Mouse (Mus musculus) small intestine, adult 2 months (tissue): ENCODE data around the gene Kpna6. TPM values are rescaled to one million over a fixed set of nuclear protein-coding genes. Genes with fewer than 3 reads are reported as not detected.

ENCODE experiments used
- H3K27ac ChIP-seq: fragments of 200-500 bp; 2 replicates; pipeline ENCODE4 v1.5.1; 2012; ENCODE audit warnings: low read depth, low read length, control low read depth, inconsistent platforms; ENCODE audit not compliant: insufficient read depth
- H3K27me3 ChIP-seq: fragments of 200-500 bp; 2 replicates; pipeline ENCODE4 v1.6.1; 2012; ENCODE audit warnings: mild to moderate bottlenecking, moderate library complexity, low read length, inconsistent platforms; ENCODE audit not compliant: control insufficient read depth, insufficient read depth
- H3K36me3 ChIP-seq: fragments of 200-500 bp; 2 replicates; pipeline ENCODE4 v1.6.1; 2012; ENCODE audit warnings: mild to moderate bottlenecking, low read length, control low read depth, inconsistent platforms; ENCODE audit not compliant: control insufficient read depth, insufficient read depth
- H3K4me1 ChIP-seq: fragments of 200-500 bp; 2 replicates; pipeline ENCODE4 v1.6.1; 2012; ENCODE audit warnings: low read length, inconsistent platforms, mixed read lengths; ENCODE audit not compliant: control insufficient read depth, insufficient read depth, insufficient read length
- H3K4me3 ChIP-seq: fragments of 200-500 bp; 2 replicates; pipeline ENCODE4 v1.5.1; 2012; ENCODE audit warnings: low read depth, mild to moderate bottlenecking, control low read depth, inconsistent platforms, low read length, moderate library complexity
- CTCF ChIP-seq: fragments of 200-500 bp; IDR thresholded peaks from 2 replicates; pipeline ENCODE4 v1.5.1; 2012; ENCODE audit warnings: low read depth, mild to moderate bottlenecking, control low read depth, inconsistent platforms, low read length, moderate library complexity, mixed read lengths; ENCODE audit not compliant: insufficient replicate concordance, insufficient read length; ENCODE audit errors: extremely low read depth
- POLR2A ChIP-seq: fragments of 200-500 bp; IDR thresholded peaks from 2 replicates; pipeline ENCODE4 v1.6.1; 2012; ENCODE audit warnings: low read depth, mild to moderate bottlenecking, control low read depth, inconsistent platforms, low read length, moderate library complexity
- WGBS: fragments of 180-500 bp; shearing (Covaris S2); methylation state at CpG from one replicate; pipeline ENCODE4 v1.1.7; 2018; 5-methylcytosine and 5-hydroxymethylcytosine counted together
- polyA plus RNA-seq: library from polyadenylated mRNA; depleted of rRNA; stranded (reverse); fragments of >200 nt; gene quantifications from 2 replicates; pipeline ENCODE4 v1.2.3, GENCODE M21; 2012; rRNA removed

Kpna6 gene
- polyA plus RNA-seq, 1 experiment: 10.9 TPM

DNA sequence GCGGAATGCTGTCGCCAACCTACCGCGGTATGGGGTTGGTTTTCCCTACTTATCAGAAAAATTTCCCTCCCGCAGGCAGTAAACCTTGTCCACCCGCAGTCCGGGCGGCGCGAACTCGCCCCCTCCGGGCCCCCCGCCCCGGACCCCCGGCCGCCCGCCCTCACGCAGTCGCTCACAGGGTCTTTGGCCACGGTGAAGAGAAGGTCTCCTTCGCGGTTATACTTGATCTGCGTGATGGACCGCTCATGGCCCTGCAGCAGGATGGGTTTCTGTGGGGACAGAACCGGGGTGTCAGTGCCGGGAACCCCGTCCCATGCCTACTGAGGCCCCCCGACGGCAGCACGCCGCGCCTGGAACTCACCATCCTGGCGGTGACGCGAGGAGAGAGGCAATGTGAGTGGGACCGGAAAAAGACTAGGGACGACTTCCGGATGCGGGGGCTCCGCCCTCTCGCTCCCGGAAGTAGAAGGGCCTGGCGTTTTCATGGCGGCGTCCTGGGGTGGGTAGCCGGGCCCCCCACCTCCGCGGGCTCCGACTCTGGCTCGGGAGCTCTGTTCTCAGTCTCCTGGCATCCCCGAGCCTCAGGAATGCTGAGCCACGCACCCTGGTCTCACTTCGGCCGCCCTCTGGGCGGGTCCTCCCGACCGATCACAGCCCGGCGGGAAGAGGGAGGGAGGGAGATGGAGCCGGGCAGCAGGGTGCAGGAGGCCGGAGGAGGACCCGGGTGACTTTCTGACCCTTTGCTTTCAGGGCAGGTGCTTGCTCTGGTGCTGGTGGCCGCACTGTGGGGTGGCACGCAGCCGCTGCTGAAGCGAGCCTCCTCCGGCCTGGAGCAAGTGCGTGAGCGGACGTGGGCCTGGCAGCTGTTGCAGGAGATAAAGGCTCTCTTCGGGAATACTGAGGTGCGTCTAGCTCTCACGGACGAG lies 72.1 kb downstream of the Kpna6 start, which contains the start of the genes Eif3i and Tmem234:
TSS of gene Eif3i (minus strand) at position 416 of the 926 bp plus-strand sequence.
TSS of gene Tmem234 (plus strand) at position 436 of the 926 bp plus-strand sequence.
- 0 out of 2 replicates have a peak within 1 kb of the TSS, but pooled peaks have one; percentile 8 for H3K27ac ChIP-seq
- H3K27me3 ChIP-seq: no peaks in the 10 kb centered on the region
- peak within 1 kb of the TSS; percentile 81 for H3K4me3 ChIP-seq
- H3K4me1 ChIP-seq: no peaks in the 10 kb centered on the region; the same call in 1 of the 2 replicates
- TF ChIP-seq CTCF: 0 out of 2 replicates have a peak, but pooled peaks have one; percentile 10
- TF ChIP-seq POLR2A: peak; percentile 64
- H3K36me3 ChIP-seq: peaks cover 28% of the 10 kb centered on the region
- under 1% methylated on average over 74 of the region's 74 CpGs for WGBS

Other genes with a start within 250 kb of the Kpna6 start
- 0.05 TPM in 1 of 2 replicates, not detected in the other for gene Zbtb8b, start 231.9 kb downstream of the Kpna6 start, polyA plus RNA-seq
- gene Bsdc1, start 211.2 kb downstream of the Kpna6 start, polyA plus RNA-seq: 13.9 and 24.5 TPM in 2 replicates
- gene Tssk3, start 181.7 kb downstream of the Kpna6 start, polyA plus RNA-seq: not detected in 2 replicates
- gene Fam229a, start 181.6 kb downstream of the Kpna6 start, polyA plus RNA-seq: not detected in 2 replicates
- gene Marcksl1, start 159.2 kb downstream of the Kpna6 start, polyA plus RNA-seq: 7.7 and 37.3 TPM in 2 replicates
- gene Hdac1, start 130.1 kb downstream of the Kpna6 start, polyA plus RNA-seq: 13.7 and 31.1 TPM in 2 replicates
- 8.3 and 15.0 TPM in 2 replicates for gene Lck, start 99.1 kb downstream of the Kpna6 start, polyA plus RNA-seq
- 0.65 and 1.3 TPM in 2 replicates for gene Fam167b, start 94.2 kb downstream of the Kpna6 start, polyA plus RNA-seq
- 171 and 202 TPM in 2 replicates for gene Eif3i, start 72.1 kb downstream of the Kpna6 start, polyA plus RNA-seq
- 77.1 and 132 TPM in 2 replicates for gene Tmem234, start 72.1 kb downstream of the Kpna6 start, polyA plus RNA-seq
- 0.15 and 1.6 TPM in 2 replicates for gene Dcdc2b, start 58.5 kb downstream of the Kpna6 start, polyA plus RNA-seq
- gene Iqcc, start 53.7 kb downstream of the Kpna6 start, polyA plus RNA-seq: 11.9 and 17.0 TPM in 2 replicates
- gene Ccdc28b, start 48.8 kb downstream of the Kpna6 start, polyA plus RNA-seq: 5.2 and 7.2 TPM in 2 replicates
- gene Txlna, start 31.7 kb downstream of the Kpna6 start, polyA plus RNA-seq: 8.1 and 11.4 TPM in 2 replicates
- 11.2 and 21.4 TPM in 2 replicates for gene Tmem39b, start 24.1 kb upstream of the Kpna6 start, polyA plus RNA-seq
- gene Khdrbs1, start 69.5 kb upstream of the Kpna6 start, polyA plus RNA-seq: 29.4 and 58.7 TPM in 2 replicates
- gene Ptp4a2, start 138.5 kb upstream of the Kpna6 start, polyA plus RNA-seq: 8.9 and 21.1 TPM in 2 replicates